Mouse (Mus musculus): Measurements from ENCODE around the gene Zwint.

GRCm38 (mm10) chr10:72659198-72659597, 4.6 kb downstream of the Zwint start:
- no peak for TF ChIP-seq POLR2A (IDR thresholded peaks at IDR 0.05; ENCODE audit: extremely low read depth, insufficient read depth, low read length)
- no peak for TF ChIP-seq CTCF (IDR thresholded peaks at IDR 0.05; ENCODE audit: low read depth, low read length)
